Mouse (Mus musculus): ENCODE data around the gene Mapk9. TPM values are rescaled to one million over a fixed set of nuclear protein-coding genes. Genes with fewer than 3 reads are reported as not detected.
A peak's percentile ranks its signal among the peaks of the same experiment; 100 is the strongest.

Gene Mapk9
- polyA plus RNA-seq, 2 experiments = 11.9 to 18.5 TPM

- Histone ChIP-seq H3K36me3 (replicated peaks; ENCODE audit: control insufficient read depth, insufficient read depth, low read depth) (peaks cover 18% of the 10 kb centered on the region), H3K9ac (replicated peaks) (no peak overlapping the region), H3K4me3 (ENCODE audit: insufficient read depth in 1 of 2, low read depth in 2 of 2, low read length in 2 of 2) (no peak overlapping the region), H3K9me3 (ENCODE audit: control insufficient read depth, low read length) (no peaks in the 10 kb centered on the region), H3K4me1 (replicated peaks; ENCODE audit: control insufficient read depth in 2 of 2, insufficient read depth in 2 of 2, low read length in 1 of 2) (no peaks in the 10 kb centered on the region), H3K27me3 (ENCODE audit: control insufficient read depth, insufficient read depth, low read length) (no peaks in the 10 kb centered on the region), H3K4me2 (ENCODE audit: low read depth) (no peak overlapping the region), H3K27ac (no peak overlapping the region)
- WGBS (ENCODE audit: insufficient replicate concordance) = 70% methylated on average over 3 of the region's 3 CpGs
- DNase-seq (ENCODE audit: low read depth in 3 of 3, low spot score in 3 of 3) (no peak), ATAC-seq (ENCODE audit: insufficient read depth) (no peak)
- TF ChIP-seq EP300 (IDR thresholded peaks at IDR 0.05; ENCODE audit: low read depth) (no peak), CTCF (IDR thresholded peaks at IDR 0.05; ENCODE audit: low read depth) (no peak)
These were observed 33.5 kb downstream of the Mapk9 start for GRCm38 (mm10) chr11:49879950-49880642.

- ATAC-seq (ENCODE audit: insufficient read depth) (no peak), DNase-seq (ENCODE audit: low read depth in 3 of 3, low spot score in 3 of 3) (no peak)
- Histone ChIP-seq H3K9me3 (ENCODE audit: control insufficient read depth, low read length) (no peaks in the 10 kb centered on the region), H3K27ac (no peak overlapping the region), H3K27me3 (ENCODE audit: control insufficient read depth, insufficient read depth, low read length) (no peaks in the 10 kb centered on the region), H3K36me3 (replicated peaks; ENCODE audit: control insufficient read depth, insufficient read depth, low read depth) (peaks cover 15% of the 10 kb centered on the region), H3K4me1 (replicated peaks; ENCODE audit: control insufficient read depth in 2 of 2, insufficient read depth in 2 of 2, low read length in 1 of 2) (no peaks in the 10 kb centered on the region), H3K4me3 (ENCODE audit: insufficient read depth in 1 of 2, low read depth in 2 of 2, low read length in 2 of 2) (no peak overlapping the region), H3K9ac (replicated peaks) (no peak overlapping the region), H3K4me2 (ENCODE audit: low read depth) (no peak overlapping the region)
- TF ChIP-seq EP300 (IDR thresholded peaks at IDR 0.05; ENCODE audit: low read depth) (no peak), CTCF (IDR thresholded peaks at IDR 0.05; ENCODE audit: low read depth) (no peak)
- 76% methylated on average over 3 of the region's 3 CpGs for WGBS (ENCODE audit: insufficient replicate concordance)
These were observed 36.8 kb downstream of the Mapk9 start for GRCm38 (mm10) chr11:49883394-49883793.

- Histone ChIP-seq H3K9ac (replicated peaks) (no peak overlapping the region), H3K9me3 (ENCODE audit: control insufficient read depth, low read length) (no peaks in the 10 kb centered on the region), H3K4me2 (ENCODE audit: low read depth) (no peak overlapping the region), H3K27ac (no peak overlapping the region), H3K27me3 (ENCODE audit: control insufficient read depth, insufficient read depth, low read length) (no peaks in the 10 kb centered on the region), H3K4me1 (replicated peaks; ENCODE audit: control insufficient read depth in 2 of 2, insufficient read depth in 2 of 2, low read length in 1 of 2) (peaks cover 0 to 5% of the 10 kb centered on the region in 2 experiments; a peak in 1 of 4 replicates), H3K36me3 (replicated peaks; ENCODE audit: control insufficient read depth, insufficient read depth, low read depth) (peaks cover under 1% of the 10 kb centered on the region; the same call in 1 of the 2 replicates), H3K4me3 (ENCODE audit: insufficient read depth in 1 of 2, low read depth in 2 of 2, low read length in 2 of 2) (no peak overlapping the region)
- WGBS (ENCODE audit: insufficient replicate concordance) = 64% methylated on average over 5 of the region's 5 CpGs
- DNase-seq (ENCODE audit: low read depth in 3 of 3, low spot score in 3 of 3) = no peak
- ATAC-seq (ENCODE audit: insufficient read depth) = no peak
- no peak for TF ChIP-seq EP300 (IDR thresholded peaks at IDR 0.05; ENCODE audit: low read depth)
- 0 out of 2 replicates have a peak, but pooled peaks have one; percentile 6 for TF ChIP-seq CTCF (IDR thresholded peaks at IDR 0.05; ENCODE audit: low read depth)
These were observed 41.9 kb downstream of the Mapk9 start for GRCm38 (mm10) chr11:49888469-49888868.

- Histone ChIP-seq H3K27me3 (ENCODE audit: control insufficient read depth, insufficient read depth, low read length) (peaks cover 2% of the 10 kb centered on the region; the same call in 1 of the 2 replicates), H3K4me3 (ENCODE audit: insufficient read depth in 1 of 2, low read depth in 2 of 2, low read length in 2 of 2) (no peak overlapping the region), H3K36me3 (replicated peaks; ENCODE audit: control insufficient read depth, insufficient read depth, low read depth) (no peaks in the 10 kb centered on the region), H3K9ac (replicated peaks) (no peak overlapping the region), H3K9me3 (ENCODE audit: control insufficient read depth, low read length) (no peaks in the 10 kb centered on the region), H3K27ac (no peak overlapping the region), H3K4me1 (replicated peaks; ENCODE audit: control insufficient read depth in 2 of 2, insufficient read depth in 2 of 2, low read length in 1 of 2) (peaks cover 0 to 5% of the 10 kb centered on the region in 2 experiments; a peak in 1 of 4 replicates), H3K4me2 (ENCODE audit: low read depth) (no peak overlapping the region)
- DNase-seq (ENCODE audit: low read depth in 3 of 3, low spot score in 3 of 3) (no peak), ATAC-seq (ENCODE audit: insufficient read depth) (no peak)
- TF ChIP-seq EP300 (IDR thresholded peaks at IDR 0.05; ENCODE audit: low read depth) (peak; percentile 53), CTCF (IDR thresholded peaks at IDR 0.05; ENCODE audit: low read depth) (no peak)
- 45% methylated on average over 5 of the region's 5 CpGs for WGBS (ENCODE audit: insufficient replicate concordance)
These were observed 45.4 kb downstream of the Mapk9 start for GRCm38 (mm10) chr11:49891993-49892392.

GRCm38 (mm10) chr11:49893806-49894205 is 47.3 kb downstream of the Mapk9 start:
- Histone ChIP-seq H3K9me3 (ENCODE audit: control insufficient read depth, low read length) (no peaks in the 10 kb centered on the region), H3K4me3 (ENCODE audit: insufficient read depth in 1 of 2, low read depth in 2 of 2, low read length in 2 of 2) (no peak overlapping the region), H3K36me3 (replicated peaks; ENCODE audit: control insufficient read depth, insufficient read depth, low read depth) (no peaks in the 10 kb centered on the region), H3K4me1 (replicated peaks; ENCODE audit: control insufficient read depth in 2 of 2, insufficient read depth in 2 of 2, low read length in 1 of 2) (peaks cover 0 to 5% of the 10 kb centered on the region in 2 experiments; a peak in 1 of 4 replicates), H3K9ac (replicated peaks) (no peak overlapping the region), H3K27ac (no peak overlapping the region), H3K27me3 (ENCODE audit: control insufficient read depth, insufficient read depth, low read length) (peaks cover 2% of the 10 kb centered on the region), H3K4me2 (ENCODE audit: low read depth) (no peak overlapping the region)
- DNase-seq (ENCODE audit: low read depth in 3 of 3, low spot score in 3 of 3) (no peak), ATAC-seq (ENCODE audit: insufficient read depth) (no peak)
- 69% methylated on average over 11 of the region's 11 CpGs for WGBS (ENCODE audit: insufficient replicate concordance)
- TF ChIP-seq EP300 (IDR thresholded peaks at IDR 0.05; ENCODE audit: low read depth) (no peak), CTCF (IDR thresholded peaks at IDR 0.05; ENCODE audit: low read depth) (no peak)

Measured in liver, embryonic 14.5 days (tissue).